Mouse (Mus musculus) stomach, embryonic 16.5 days (tissue): ENCODE results near the gene Lonp1. TPM values are rescaled to one million over a fixed set of nuclear protein-coding genes. Genes with fewer than 3 reads are reported as not detected.

Experiments used
- ATAC-seq: fragments of 200-750 bp; cut with Nextera tagmentation; 2 replicates; pipeline ENCODE4 v1.8.0; 2017; ENCODE audit warnings: moderate number of reproducible peaks, moderate TSS enrichment; ENCODE audit not compliant: insufficient read depth, low FRiP score
- H3K27ac ChIP-seq: fragments of 300-500 bp; sonication (generic); 2 replicates; pipeline ENCODE4 v1.5.1; 2014; ENCODE audit warnings: low read length
- H3K27me3 ChIP-seq: fragments of 300-500 bp; sonication (generic); 2 replicates; pipeline ENCODE4 v1.6.1; 2014; ENCODE audit warnings: low read length, control low read depth, mixed read lengths; ENCODE audit not compliant: control insufficient read depth, insufficient read depth
- H3K36me3 ChIP-seq: fragments of 300-500 bp; sonication (generic); 2 replicates; pipeline ENCODE4 v1.6.1; 2014; ENCODE audit warnings: low read length; ENCODE audit not compliant: control insufficient read depth, insufficient read depth
- H3K4me1 ChIP-seq: fragments of 300-500 bp; sonication (generic); 2 replicates; pipeline ENCODE4 v1.6.1; 2014; ENCODE audit warnings: low read length, control low read depth, mixed read lengths; ENCODE audit not compliant: control insufficient read depth, insufficient read depth
- H3K4me2 ChIP-seq: fragments of 300-500 bp; sonication (generic); 2 replicates; pipeline ENCODE4 v1.6.1; 2014; ENCODE audit warnings: low read depth, low read length, mixed read lengths
- H3K4me3 ChIP-seq: fragments of 300-500 bp; sonication (generic); replicated peaks from 2 replicates; pipeline ENCODE4 v1.5.1; 2014; ENCODE audit warnings: mild to moderate bottlenecking, low read length
- H3K9ac ChIP-seq: fragments of 300-500 bp; sonication (generic); 2 replicates; pipeline ENCODE4 v1.6.1; 2014; ENCODE audit warnings: low read length
- H3K9me3 ChIP-seq: fragments of 300-500 bp; sonication (generic); replicated peaks from 2 replicates; pipeline ENCODE4 v1.6.1; 2016; ENCODE audit warnings: low read length, control low read depth; ENCODE audit not compliant: control insufficient read depth
- WGBS: fragments of 180-500 bp; shearing (Covaris S2); extraction: QIAGEN DNeasy Blood & Tissue Kit; methylation state at CpG from one replicate; pipeline ENCODE4 v1.1.7; 2014; 5-methylcytosine and 5-hydroxymethylcytosine counted together
- polyA plus RNA-seq: library from polyadenylated mRNA; unstranded; fragments of >200 nt; fragmentation: Nextera tagmentation; extraction: Ambion mirVana; gene quantifications from 2 replicates; pipeline ENCODE4 v1.2.1, GENCODE M21; 2015

Gene Lonp1
- 40.7 and 42.9 TPM in 2 replicates for polyA plus RNA-seq

DNA sequence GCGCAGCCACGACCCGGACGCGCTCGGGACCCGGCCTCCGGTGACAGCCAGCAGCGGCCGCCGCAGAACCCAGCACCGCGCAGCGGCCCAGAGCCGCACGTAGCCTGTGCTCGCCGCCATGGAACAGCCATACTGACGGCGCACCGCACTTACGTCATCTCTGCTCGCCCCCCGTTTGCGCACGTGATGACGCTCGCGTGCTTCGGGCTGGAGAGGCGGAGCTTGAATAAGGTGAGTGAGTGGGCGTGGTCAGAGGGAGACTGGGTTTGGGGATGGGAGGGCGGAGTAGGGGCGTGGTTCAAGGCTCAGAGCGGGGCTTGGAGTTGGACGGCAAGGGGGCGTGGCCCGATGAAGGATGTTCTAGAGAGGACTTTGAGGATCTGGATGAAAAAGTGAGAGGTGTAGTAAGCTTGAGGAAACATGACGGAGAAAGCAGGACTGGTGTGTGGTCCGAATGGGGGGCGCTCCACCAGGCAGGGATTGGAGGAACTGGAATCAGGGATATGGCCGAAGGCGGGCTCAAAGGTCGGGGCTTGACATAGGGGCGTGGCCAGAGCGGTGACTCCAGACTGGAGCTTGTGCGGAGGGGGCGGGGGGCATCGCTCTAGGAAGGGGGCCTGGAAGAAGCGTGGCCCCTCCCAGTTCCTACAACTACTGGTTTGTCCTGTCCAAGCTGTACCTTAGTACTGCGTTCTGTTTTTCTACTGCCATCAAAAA lies at the start of gene Lonp1:
TSS of gene Lonp1 (minus strand) at position 134 of the 717 bp plus-strand sequence.
- peak within 1 kb of the TSS; percentile 91 for H3K9ac ChIP-seq
- peaks cover 21% of the 10 kb centered on the region for H3K4me1 ChIP-seq
- peak within 1 kb of the TSS; percentile 97 for H3K4me3 ChIP-seq
- H3K27me3 ChIP-seq: no peaks in the 10 kb centered on the region
- H3K27ac ChIP-seq: peak within 1 kb of the TSS; percentile 89
- H3K9me3 ChIP-seq: no peaks in the 10 kb centered on the region
- ATAC-seq: peak; percentile 95
- peak within 1 kb of the TSS; percentile 97 for H3K4me2 ChIP-seq
- H3K36me3 ChIP-seq: peaks cover 10% of the 10 kb centered on the region; the same call in 1 of the 2 replicates
- under 1% methylated on average over 50 of the region's 51 CpGs for WGBS

DNA sequence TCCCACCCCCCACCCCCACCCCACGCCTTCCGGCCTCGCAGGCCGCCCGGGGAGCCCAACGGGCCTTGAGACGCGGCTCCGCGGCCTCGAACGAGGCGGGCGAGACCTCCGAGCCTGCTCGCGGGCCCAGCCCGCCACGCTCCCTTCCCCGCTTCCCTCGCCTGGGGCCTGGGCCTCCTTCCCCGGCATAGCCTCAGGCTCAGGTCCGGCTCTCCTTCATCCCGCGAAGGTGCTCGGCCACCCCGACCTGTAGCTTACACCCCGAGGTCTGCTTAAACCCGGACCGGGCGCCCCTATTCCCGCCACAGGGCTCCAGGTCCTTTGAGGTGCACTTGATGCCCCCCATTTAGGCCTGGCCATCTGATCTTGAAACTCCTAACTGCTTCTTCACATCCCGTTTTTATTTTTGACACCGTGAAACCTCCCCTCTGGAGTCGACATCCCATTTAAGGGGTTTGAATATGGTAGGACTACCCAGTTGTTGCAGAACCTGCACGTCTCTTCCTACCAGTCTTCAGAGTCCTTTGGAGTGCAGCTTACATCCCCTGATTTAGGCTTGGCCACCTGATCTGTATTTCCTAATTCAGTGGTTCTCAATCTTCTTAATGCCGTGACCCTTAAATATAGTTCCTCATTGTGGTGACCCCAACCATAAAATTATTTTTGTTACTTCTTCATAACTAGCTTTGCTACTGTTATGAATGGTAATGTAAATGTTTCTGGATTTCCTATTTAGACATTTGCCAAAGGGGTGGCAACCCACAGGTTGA lies 47.1 kb upstream of the Lonp1 start:
- 1% methylated on average over 36 of the region's 37 CpGs for WGBS
- ATAC-seq: no peak
- Histone ChIP-seq H3K9me3 (no peaks in the 10 kb centered on the region), H3K36me3 (0 out of 2 replicates have a peak, but pooled peaks cover 7% of the 10 kb centered on the region), H3K4me2 (peak overlapping the region; percentile 71), H3K27me3 (no peaks in the 10 kb centered on the region), H3K9ac (peak overlapping the region; percentile 99), H3K27ac (peak overlapping the region; percentile 85), H3K4me1 (peaks cover 15% of the 10 kb centered on the region), H3K4me3 (peak overlapping the region; percentile 99)

DNA sequence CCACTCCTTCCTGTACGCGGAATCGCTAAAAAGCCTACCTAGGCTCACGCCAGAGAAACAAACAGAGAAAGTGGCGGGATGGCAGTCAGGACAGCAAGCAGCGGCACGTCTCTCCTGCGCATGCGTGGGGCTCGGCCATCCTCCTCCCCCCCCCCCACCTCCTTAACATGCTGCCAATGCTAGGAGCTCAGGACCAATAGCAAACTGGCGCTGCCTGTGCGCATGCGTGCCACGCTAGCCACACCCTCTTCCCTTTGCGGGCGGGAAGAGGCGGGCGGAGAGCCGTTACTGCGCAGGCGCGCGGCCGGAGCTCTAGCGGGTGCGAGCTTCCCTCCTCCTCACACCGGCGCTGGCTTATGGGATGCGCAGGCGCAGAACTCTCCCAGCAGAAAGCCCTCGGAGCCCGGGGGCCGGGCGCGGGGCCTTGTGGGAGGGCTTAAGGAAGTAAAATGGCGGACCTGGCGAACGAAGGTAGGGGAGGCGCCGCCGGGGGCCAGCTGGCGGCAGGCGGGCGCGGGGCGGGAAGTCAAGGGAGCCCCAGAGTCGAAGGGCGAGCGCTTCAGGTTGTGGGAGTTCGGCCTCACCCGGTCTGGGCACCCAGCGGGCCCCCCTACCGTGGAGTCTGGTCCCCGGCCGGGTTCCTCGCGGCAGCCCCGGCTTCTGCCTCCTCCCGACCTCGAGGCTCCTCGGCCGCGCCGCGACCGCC lies 46.4 kb upstream of the Lonp1 start, which contains the start of gene Ranbp3:
TSS of gene Ranbp3 (plus strand) at position 354 of the 706 bp plus-strand sequence.
- WGBS: under 1% methylated on average over 61 of the region's 66 CpGs
- peak within 1 kb of the TSS; percentile 99 for H3K9ac ChIP-seq
- peak within 1 kb of the TSS; percentile 99 for H3K4me3 ChIP-seq
- H3K27me3 ChIP-seq: no peaks in the 10 kb centered on the region
- peak; percentile 96 for ATAC-seq
- no peaks in the 10 kb centered on the region for H3K9me3 ChIP-seq
- peak within 1 kb of the TSS; percentile 71 for H3K4me2 ChIP-seq
- peak within 1 kb of the TSS; percentile 91 for H3K27ac ChIP-seq
- 0 out of 2 replicates have a peak, but pooled peaks cover 7% of the 10 kb centered on the region for H3K36me3 ChIP-seq
- H3K4me1 ChIP-seq: peaks cover 17% of the 10 kb centered on the region

DNA sequence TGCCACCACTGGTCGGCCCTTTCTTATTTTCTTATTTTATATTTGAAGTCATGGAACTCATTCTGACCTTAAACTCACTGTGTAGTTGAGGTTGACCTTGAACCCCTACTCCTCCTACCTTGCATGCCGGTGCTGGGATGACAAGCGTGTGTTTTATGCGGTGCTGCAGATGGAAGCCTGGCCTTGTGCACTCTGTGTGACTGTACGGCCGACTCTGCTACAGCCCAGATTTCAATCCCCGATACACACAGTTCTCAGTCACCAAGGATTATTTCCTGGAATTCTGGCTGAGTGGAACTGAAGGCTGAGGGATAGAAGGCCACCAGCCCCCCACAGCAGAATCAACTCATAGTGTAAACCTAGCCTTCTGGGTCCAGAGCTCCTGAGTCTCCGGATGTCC lies 43.1 kb upstream of the Lonp1 start:
- Histone ChIP-seq H3K9me3 (no peaks in the 10 kb centered on the region), H3K4me1 (peaks cover 12% of the 10 kb centered on the region), H3K27me3 (no peaks in the 10 kb centered on the region), H3K36me3 (no peaks in the 10 kb centered on the region), H3K4me3 (no peak overlapping the region), H3K27ac (no peak overlapping the region), H3K9ac (no peak overlapping the region), H3K4me2 (no peak overlapping the region)
- WGBS: 79% methylated on average over 8 of the region's 8 CpGs
- ATAC-seq: no peak

DNA sequence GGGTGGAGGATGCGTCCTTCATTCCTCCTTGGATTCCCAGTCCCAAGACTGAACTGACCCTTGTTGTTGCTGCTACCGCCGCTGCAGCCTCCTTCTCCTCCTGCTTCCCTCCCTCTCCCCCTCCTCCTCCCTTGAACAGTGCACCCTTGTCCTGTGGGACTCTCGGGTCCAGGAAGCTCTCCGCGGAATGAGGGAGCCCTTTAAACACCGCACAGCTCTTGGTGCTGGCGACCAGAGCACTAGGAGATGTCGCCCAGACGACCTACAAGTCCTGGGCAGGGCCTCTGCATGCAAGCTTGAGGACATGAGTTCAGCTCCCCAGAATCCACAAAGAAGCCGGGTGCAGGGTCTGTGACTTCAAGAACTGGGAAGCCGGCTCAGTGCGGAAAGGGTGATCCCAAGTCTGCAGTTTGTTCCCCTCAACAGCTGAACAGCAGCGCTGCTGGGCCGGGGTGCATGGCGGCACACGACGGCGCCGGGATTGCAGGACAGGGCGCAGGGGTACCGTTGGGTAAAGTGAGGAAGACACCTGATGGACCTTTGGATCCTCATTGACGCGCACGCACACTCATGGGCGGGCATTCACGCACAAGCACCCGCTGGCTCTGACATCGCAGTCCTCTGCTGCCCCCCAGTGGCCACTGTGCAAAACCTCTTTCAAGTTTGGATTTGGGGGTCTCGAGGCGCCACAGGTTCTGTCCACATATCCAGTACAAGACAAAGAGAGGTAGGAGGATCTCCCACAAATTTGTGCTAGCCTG lies 41.9 kb upstream of the Lonp1 start:
- peak overlapping the region; percentile 68 for H3K9ac ChIP-seq
- ATAC-seq: no peak
- WGBS: 4% methylated on average over 31 of the region's 31 CpGs

DNA sequence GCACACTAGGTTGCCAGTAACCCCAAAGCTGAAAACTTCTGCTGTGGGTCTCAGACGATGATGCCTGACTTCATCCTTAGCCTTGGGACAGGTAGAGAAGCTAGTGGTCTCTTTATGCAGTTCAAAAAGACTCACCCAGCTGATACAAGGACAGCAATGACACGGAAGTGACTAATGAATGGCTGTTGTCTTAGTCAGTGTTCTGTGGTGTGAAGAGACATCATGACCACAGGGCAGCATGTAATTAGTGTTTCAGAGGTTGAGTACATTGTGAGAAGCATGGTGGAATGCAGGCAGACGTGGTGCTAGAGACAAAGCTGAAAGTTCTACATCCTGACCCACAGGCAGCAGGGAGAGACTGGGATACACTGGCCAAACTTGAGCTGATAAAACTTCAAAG lies 40.9 kb upstream of the Lonp1 start:
- Histone ChIP-seq H3K36me3 (no peaks in the 10 kb centered on the region), H3K4me1 (peaks cover 14% of the 10 kb centered on the region), H3K9me3 (no peaks in the 10 kb centered on the region), H3K27me3 (no peaks in the 10 kb centered on the region), H3K4me3 (no peak overlapping the region), H3K9ac (no peak overlapping the region), H3K4me2 (no peak overlapping the region), H3K27ac (no peak overlapping the region)
- no peak for ATAC-seq
- WGBS: 72% methylated on average over 3 of the region's 3 CpGs

More for the DNA sequence above, 41.9 kb upstream of the Lonp1 start:
- no peaks in the 10 kb centered on the region for H3K9me3 ChIP-seq
- peaks cover 14% of the 10 kb centered on the region for H3K4me1 ChIP-seq
- no peaks in the 10 kb centered on the region for H3K36me3 ChIP-seq
- H3K27ac ChIP-seq: no peak overlapping the region
- H3K4me2 ChIP-seq: peak overlapping the region; percentile 92
- H3K27me3 ChIP-seq: no peaks in the 10 kb centered on the region
- peak overlapping the region; percentile 51 for H3K4me3 ChIP-seq

DNA sequence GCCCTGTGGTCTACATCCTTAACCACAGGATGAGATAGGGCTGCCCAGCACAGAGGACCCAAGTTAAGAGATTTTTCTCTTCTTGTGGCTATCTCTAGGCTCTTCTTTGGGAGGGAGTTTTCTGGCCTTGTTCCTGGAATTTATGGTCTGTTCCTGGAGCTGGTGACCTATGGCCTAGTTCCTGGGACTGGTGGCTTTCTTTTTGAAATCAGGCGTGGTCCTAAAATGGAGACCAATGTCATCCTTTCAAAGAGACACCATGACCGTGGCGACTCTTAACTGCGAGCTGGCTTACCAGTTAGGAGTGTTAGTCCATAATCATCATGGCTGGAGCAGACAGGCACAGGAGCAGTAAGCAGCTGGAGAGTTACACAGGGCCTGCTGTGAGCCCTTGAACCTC lies 39.7 kb upstream of the Lonp1 start:
- Histone ChIP-seq H3K4me3 (no peak overlapping the region), H3K27ac (no peak overlapping the region), H3K27me3 (no peaks in the 10 kb centered on the region), H3K9me3 (no peaks in the 10 kb centered on the region), H3K9ac (no peak overlapping the region), H3K4me2 (no peak overlapping the region), H3K36me3 (no peaks in the 10 kb centered on the region), H3K4me1 (peaks cover 11% of the 10 kb centered on the region; the same call in 1 of the 2 replicates)
- 79% methylated on average over 4 of the region's 4 CpGs for WGBS
- ATAC-seq: no peak

DNA sequence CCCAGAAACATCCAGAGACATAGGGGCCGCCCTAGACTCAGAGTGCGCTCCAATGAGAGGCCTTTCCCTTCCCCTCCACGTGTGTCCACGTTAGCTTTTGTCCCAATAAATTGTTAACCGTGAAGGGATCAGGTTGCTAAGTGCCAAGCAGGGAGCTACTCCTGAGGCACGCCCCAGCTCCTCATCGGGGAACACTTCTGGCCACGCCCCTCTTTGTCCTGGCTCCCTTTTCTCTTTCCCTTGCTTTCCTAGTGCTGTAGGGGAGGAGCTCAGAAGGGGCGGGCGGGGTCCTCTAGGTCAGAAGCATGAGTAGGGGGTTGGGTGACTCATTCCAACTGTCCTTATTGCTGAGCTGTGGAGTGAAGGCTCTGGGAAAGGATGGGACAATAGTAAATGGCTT lies 37.6 kb upstream of the Lonp1 start:
- Histone ChIP-seq H3K27me3 (no peaks in the 10 kb centered on the region), H3K4me1 (peaks cover 11% of the 10 kb centered on the region; the same call in 1 of the 2 replicates), H3K9me3 (no peaks in the 10 kb centered on the region), H3K4me3 (peak overlapping the region; percentile 10; the same call in 1 of the 2 replicates), H3K36me3 (no peaks in the 10 kb centered on the region), H3K4me2 (peak overlapping the region; percentile 43), H3K9ac (peak overlapping the region; percentile 57), H3K27ac (no peak overlapping the region)
- WGBS: 4% methylated on average over 10 of the region's 10 CpGs
- ATAC-seq: peak; percentile 43; the same call in 1 of the 2 replicates
